Mouse (Mus musculus): ENCODE results near the gene Zbtb3.

Gene Zbtb3

DNA sequence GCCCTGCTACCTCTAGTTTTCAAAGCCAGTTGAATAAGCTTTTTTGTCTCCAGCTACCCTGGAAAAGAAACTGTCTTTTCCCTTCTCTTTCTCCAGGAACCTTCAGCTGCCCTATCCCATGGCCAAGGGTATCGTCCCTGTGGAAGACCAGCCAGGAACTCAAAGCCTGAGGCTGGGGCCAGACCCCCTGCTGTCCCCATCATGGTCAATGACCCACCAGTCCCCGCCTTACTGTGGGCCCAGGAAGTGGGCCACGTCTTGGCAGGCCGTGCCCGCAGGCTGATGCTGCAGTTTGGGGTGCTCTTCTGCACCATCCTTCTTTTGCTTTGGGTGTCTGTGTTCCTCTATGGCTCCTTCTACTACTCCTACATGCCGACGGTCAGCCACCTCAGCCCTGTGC, 38.7 kb downstream of the Zbtb3 start:
- DNase-seq: no peak

DNA sequence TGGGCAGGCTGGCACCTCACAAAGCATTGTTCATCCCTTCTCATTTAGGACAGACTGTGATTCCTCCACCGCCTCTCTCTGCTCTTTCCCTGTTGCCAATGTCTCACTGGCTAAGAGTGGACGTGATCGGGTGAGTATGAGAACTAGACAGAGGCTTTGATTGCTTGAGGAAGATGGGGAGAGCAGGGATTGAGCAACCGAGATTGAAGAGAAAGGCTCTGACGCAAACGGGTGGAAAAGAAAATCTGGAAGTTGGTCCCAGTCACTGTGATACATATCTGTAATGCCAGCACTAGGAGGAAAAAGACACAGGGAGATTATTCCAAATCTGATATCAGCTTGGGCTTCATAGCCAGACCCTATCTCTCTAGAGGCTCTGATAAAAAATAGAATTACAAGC, 40.6 kb downstream of the Zbtb3 start:
- DNase-seq: no peak

DNA sequence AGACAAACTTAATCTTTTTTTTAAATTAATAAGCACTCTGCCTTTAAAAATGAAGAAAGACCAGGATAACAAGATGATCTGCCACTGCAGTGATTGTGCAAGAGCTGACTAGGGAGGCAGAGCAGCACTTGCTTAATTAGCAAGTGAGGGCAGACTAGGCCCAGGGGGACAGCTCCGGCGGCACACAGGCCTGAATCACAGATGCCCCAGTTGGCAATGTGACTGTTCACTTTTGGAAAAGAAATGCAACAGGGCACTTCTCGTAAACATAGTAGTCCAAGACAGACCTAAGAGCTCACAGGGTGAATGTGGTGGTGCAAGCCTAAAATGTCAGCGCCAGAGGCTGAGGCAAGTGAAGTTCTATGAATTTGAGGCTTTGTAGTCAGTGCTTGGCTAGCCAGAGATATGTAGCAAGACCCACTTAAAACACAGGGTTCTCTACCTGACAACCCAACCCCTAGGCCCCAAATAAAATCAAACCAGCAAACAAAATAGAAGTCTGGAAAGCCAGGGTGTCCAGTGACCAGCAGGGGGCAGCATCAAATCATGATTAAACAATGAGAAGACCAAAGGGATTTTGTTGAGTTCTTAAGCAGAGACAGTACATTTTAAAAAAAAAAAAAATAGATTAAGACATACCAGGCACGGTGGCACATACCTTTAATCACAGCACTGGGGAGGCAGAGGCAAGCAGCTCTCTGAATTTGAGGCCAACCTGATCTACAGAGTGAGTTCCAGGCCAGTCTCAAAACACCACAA, 42.2 kb downstream of the Zbtb3 start:
- peak; percentile 80 to 93 for DNase-seq

DNA sequence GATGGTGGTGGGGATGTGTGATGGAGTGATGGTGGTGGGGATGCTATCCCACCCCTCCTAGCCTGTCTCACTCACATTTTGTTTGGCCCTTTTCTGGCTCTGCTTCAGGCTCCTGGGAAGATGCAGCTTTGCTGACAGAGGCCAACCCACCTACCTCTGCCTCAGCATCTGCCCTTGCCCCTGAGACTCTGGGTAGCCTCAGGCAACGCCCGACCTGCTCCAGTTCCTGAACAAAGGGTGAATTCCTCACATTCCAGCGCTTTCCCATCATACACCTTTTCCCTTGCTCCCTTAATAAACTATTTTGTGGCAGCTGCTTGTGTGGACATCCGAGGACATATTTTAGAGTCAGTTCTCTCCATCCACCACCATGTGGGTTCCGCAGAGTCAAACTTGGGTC, 46.0 kb downstream of the Zbtb3 start:
- DNase-seq: no peak

DNA sequence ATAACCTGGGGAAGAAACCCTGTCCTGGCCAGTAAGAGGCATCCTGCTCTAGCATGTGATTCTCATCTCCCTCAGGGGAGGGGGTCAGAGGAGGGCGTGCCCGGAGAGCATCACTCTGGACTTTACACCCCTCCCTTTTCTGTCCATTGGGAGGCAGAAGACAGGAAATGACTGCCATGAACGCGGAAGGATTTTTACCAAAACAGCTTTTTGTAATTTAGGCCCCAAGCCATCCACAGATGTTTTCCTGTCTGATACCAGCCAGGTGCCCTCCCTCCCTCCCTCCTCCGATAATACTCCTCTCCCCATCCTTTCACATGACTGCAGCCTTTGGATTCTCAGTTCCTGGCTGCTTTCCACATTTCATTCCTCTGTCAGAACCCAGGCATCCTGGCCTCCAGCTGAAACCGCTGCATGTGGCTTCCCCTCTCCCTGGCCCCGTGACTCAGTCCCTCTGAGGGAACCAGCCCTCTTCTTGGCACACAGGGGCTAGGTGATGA, 48.1 kb downstream of the Zbtb3 start, which contains the start of gene Lrrn4cl:
TSS of gene Lrrn4cl (plus strand) at position 367 of the 500 bp plus-strand sequence.
- peak; percentile 28 to 30 for DNase-seq

DNA sequence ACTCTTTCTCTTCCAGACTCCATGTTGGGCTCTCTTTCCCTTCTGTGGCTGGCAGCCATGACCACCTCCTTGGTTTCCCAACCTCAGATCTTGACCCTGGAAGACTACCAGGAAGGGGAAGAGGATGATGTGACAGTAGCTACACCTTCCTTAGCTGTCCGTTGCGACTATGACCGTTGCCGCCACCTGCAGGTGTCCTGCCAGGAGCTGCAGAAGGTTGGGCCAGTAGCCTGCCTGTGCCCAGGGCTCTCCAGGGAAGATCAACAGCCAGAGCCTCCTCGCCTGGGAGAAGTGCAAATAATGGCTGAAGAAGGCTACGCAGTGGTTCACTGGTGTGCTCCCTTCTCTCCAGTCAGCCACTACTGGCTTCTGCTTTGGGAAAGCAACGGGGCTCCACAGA, 49.3 kb downstream of the Zbtb3 start:
- peak in 1 of 2 experiments; percentile 25 for DNase-seq

DNA sequence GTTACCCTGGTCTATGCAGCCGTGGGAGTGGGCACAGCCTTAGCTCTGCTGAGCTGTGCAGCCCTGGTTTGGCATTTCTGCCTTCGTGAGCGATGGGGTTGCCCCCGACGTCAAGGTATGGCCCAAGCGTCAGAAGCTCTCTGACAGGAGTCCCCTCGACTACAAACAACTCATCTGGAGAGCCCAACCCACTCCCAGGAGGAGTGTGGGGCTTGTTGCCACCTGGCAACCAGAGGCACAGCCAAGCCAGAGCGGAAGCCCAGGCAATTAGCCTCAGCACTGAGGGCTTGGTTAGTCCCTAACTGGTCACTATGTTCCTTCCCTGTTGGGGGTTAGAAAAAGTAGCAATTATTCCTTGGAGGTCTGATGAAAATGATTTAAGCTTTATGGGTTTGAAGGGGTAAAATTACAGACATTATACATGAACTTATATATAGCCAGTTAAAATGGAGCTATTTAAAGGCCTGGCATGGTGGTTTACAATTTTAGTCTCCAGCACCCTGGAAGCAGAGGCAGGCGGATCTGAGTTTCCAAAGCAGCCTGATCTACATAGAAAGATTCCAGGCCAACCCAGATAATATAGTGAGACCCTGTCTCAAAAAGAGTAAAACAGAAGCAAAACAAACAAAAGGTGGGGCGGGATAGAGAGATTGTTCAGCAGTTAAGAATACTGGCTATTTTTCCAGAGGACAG, 50.0 kb downstream of the Zbtb3 start:
- DNase-seq: no peak

DNA sequence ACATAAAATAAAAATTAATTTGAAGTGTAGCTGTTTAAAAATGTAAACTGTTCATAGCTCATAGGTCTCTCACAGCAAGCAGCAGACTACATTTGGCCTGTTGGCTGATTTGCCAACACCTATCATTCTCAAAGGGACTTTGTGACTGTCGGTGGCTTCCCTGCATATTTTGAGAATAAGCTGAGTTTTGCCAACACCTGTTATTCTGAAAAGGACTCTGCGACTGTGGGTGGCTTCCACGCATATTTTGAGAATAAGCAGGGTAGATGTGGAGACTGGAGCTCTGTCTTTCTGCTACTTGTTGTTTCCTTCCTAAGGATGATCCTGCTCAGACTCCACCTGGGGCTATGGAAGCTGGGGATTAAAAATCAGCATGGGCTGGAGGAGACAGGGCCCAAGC, 50.8 kb downstream of the Zbtb3 start:
- no peak for DNase-seq

Measured in kidney, postnatal 36 days (tissue).